Mouse (Mus musculus): ENCODE data around the gene Kank4. TPM values are rescaled to one million over a fixed set of nuclear protein-coding genes. Genes with fewer than 3 reads are reported as not detected.
A peak's percentile ranks its signal among the peaks of the same experiment; 100 is the strongest.

Gene Kank4
- polyA plus RNA-seq, 1 experiment from 2014 or later: 0.95 TPM

GRCm38 (mm10) chr4:98767134-98768133 is 49.9 kb downstream of the Kank4 start:
- H3K4me1 ChIP-seq (replicated peaks; ENCODE audit: control insufficient read depth, insufficient read depth, low read length): no peaks in the 10 kb centered on the region
- no peak overlapping the region for H3K4me2 ChIP-seq (replicated peaks)
- no peaks in the 10 kb centered on the region for H3K9me3 ChIP-seq (ENCODE audit: control insufficient read depth, low read length)
- DNase-seq (ENCODE audit: low spot score): no peak
- H3K9ac ChIP-seq: no peak overlapping the region
- ATAC-seq (ENCODE audit: low FRiP score): no peak
- no peak overlapping the region for H3K4me3 ChIP-seq (replicated peaks; ENCODE audit: low read length)
- no peak overlapping the region for H3K27ac ChIP-seq
- 82% methylated on average over 14 of the region's 14 CpGs for WGBS
- H3K36me3 ChIP-seq (replicated peaks; ENCODE audit: control insufficient read depth, insufficient read depth): no peaks in the 10 kb centered on the region; the same call in 1 of the 2 replicates
- no peaks in the 10 kb centered on the region for H3K27me3 ChIP-seq (ENCODE audit: control insufficient read depth, insufficient read depth, low read length)

DNA sequence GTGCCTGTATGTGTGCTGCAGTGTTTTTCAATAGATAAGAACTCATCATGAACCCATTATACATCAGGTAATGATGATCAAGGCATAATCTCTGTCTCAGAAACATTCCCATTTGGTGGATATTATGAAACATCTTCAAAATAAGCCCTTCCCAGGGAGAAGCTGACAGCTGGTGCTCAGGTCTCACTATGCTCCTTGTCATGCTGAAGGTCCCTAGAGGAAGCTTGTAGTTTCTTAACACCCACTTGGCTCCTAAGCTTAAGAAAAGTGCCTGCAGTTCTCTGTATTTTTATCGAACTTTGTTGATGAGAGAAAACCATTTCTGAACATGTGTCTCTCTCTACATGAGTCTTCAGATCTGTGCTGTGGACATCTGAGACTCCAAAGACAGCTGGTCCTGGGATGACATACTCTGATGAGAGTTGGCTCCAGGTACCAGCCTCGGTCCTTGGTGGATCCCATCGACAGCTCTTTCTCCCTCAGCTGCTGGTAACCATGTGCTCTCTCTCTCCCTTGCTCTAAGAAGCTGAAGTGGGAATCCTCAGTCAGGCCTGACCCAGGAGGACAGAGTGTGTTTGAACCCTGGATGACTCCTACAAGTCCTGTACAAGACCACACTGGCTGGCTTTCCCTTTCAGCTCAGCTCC is 58.3 kb downstream of the Kank4 start:
- Histone ChIP-seq H3K9me3 (ENCODE audit: control insufficient read depth, low read length) (no peaks in the 10 kb centered on the region), H3K4me3 (replicated peaks; ENCODE audit: low read length) (no peak overlapping the region), H3K4me2 (replicated peaks) (no peak overlapping the region), H3K9ac (no peak overlapping the region), H3K4me1 (replicated peaks; ENCODE audit: control insufficient read depth, insufficient read depth, low read length) (0 out of 2 replicates have a peak, but pooled peaks cover 5% of the 10 kb centered on the region), H3K36me3 (replicated peaks; ENCODE audit: control insufficient read depth, insufficient read depth) (no peaks in the 10 kb centered on the region), H3K27me3 (ENCODE audit: control insufficient read depth, insufficient read depth, low read length) (no peaks in the 10 kb centered on the region), H3K27ac (no peak overlapping the region)
- DNase-seq (ENCODE audit: low spot score) (no peak), ATAC-seq (ENCODE audit: low FRiP score) (no peak)
- 76% methylated on average over 3 of the region's 3 CpGs for WGBS

DNA sequence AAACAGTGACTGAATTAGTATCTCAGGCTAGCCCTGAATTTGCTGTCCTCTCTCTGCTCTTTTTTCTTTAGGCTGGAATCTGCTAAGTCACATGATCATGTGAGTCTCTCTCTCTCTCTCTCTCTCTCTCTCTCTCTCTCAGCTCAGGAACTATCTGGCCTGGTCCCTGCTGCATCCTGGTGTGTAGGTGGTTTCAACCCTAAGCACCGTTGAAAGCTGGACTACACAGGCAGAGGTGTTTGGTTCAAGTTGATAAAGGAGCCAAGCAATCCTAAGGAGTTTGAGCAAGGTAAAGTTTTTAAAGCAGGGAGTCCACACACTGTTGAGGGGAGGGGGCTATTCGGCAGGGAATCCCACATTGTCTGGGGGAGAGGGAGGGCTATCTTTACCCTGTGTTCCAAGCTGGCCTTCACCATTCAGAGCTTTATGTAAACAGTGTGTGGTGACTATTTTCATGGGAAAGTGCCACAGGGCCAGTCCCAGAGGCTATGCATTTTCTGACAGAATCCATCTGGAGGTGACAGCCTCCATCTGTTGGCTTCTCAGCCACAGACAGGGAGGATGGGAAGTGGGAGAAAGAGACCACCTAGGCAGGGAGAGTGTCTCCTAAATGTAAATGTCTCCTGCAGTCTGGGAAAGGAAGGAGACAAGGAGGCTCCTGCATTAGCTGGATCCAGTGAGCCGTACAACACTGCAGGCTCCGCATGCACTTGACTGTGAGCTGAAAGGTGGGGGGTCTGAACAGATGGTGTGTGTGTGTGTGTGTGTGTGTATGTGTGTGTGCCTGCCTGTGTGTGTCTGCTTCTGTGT is 59.1 kb downstream of the Kank4 start:
- H3K4me3 ChIP-seq (replicated peaks; ENCODE audit: low read length): no peak overlapping the region
- no peaks in the 10 kb centered on the region for H3K27me3 ChIP-seq (ENCODE audit: control insufficient read depth, insufficient read depth, low read length)
- ATAC-seq (ENCODE audit: low FRiP score) (peak; percentile 64), DNase-seq (ENCODE audit: low spot score) (peak; percentile 41)
- 0 out of 2 replicates have a peak, but pooled peaks cover 5% of the 10 kb centered on the region for H3K4me1 ChIP-seq (replicated peaks; ENCODE audit: control insufficient read depth, insufficient read depth, low read length)
- no peak overlapping the region for H3K4me2 ChIP-seq (replicated peaks)
- H3K9ac ChIP-seq: no peak overlapping the region
- no peaks in the 10 kb centered on the region for H3K9me3 ChIP-seq (ENCODE audit: control insufficient read depth, low read length)
- H3K27ac ChIP-seq: no peak overlapping the region
- WGBS: 32% methylated on average over 4 of the region's 4 CpGs
- H3K36me3 ChIP-seq (replicated peaks; ENCODE audit: control insufficient read depth, insufficient read depth): no peaks in the 10 kb centered on the region

DNA sequence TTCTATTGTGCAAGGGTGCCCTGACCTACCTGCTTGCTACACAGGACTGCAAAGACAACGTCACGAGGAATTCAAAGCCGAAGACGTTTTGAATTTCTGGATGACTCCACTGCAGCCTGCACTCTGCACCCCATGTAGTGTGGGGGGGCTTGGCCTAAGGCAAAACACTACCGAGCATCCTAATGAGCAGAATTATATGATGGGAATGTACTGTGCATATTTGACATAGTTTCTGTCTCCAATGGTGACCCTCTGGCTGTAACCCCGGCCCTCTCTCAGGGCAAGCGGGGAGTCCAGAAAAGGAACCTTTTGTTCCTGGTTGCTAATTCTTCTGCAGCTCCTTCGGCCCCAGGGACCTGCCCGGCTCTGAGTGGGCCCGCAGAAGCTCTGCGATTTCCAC is 61.2 kb downstream of the Kank4 start:
- DNase-seq (ENCODE audit: low spot score): no peak
- H3K4me1 ChIP-seq (replicated peaks; ENCODE audit: control insufficient read depth, insufficient read depth, low read length): 0 out of 2 replicates have a peak, but pooled peaks cover 5% of the 10 kb centered on the region

GRCm38 (mm10) chr4:98754456-98754855 is 62.9 kb downstream of the Kank4 start:
- DNase-seq (ENCODE audit: low spot score) (no peak), ATAC-seq (ENCODE audit: low FRiP score) (no peak)
- Histone ChIP-seq H3K27me3 (ENCODE audit: control insufficient read depth, insufficient read depth, low read length) (no peaks in the 10 kb centered on the region), H3K4me1 (replicated peaks; ENCODE audit: control insufficient read depth, insufficient read depth, low read length) (0 out of 2 replicates have a peak, but pooled peaks cover 5% of the 10 kb centered on the region), H3K9ac (no peak overlapping the region), H3K4me2 (replicated peaks) (no peak overlapping the region), H3K27ac (no peak overlapping the region), H3K36me3 (replicated peaks; ENCODE audit: control insufficient read depth, insufficient read depth) (no peaks in the 10 kb centered on the region), H3K4me3 (replicated peaks; ENCODE audit: low read length) (no peak overlapping the region), H3K9me3 (ENCODE audit: control insufficient read depth, low read length) (no peaks in the 10 kb centered on the region)
- WGBS: 69% methylated on average over 4 of the region's 4 CpGs

More for the DNA sequence above, 61.2 kb downstream of the Kank4 start:
- 22% methylated on average over 11 of the region's 11 CpGs for WGBS
- Histone ChIP-seq H3K4me3 (replicated peaks; ENCODE audit: low read length) (no peak overlapping the region), H3K27me3 (ENCODE audit: control insufficient read depth, insufficient read depth, low read length) (no peaks in the 10 kb centered on the region), H3K4me2 (replicated peaks) (no peak overlapping the region), H3K27ac (no peak overlapping the region), H3K36me3 (replicated peaks; ENCODE audit: control insufficient read depth, insufficient read depth) (no peaks in the 10 kb centered on the region), H3K9ac (no peak overlapping the region), H3K9me3 (ENCODE audit: control insufficient read depth, low read length) (no peaks in the 10 kb centered on the region)
- ATAC-seq (ENCODE audit: low FRiP score): no peak

DNA sequence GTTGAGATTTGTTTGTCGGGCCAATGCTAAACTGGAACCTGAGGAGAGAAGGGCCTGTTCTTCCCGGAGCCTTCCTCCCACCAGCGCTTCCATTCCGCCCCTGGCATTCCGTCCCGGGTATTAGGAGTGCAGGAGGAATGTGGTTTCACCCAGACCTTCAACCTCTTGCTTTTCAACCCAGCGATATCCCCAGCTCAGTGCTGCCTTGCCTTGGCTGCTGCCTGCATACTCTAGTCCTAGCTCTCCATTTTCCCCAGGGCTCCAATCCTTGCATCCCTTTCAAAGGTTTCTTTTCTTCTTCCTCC is 73.5 kb downstream of the Kank4 start:
- no peaks in the 10 kb centered on the region for H3K9me3 ChIP-seq (ENCODE audit: control insufficient read depth, low read length)
- no peak overlapping the region for H3K4me3 ChIP-seq (replicated peaks; ENCODE audit: low read length)
- no peak overlapping the region for H3K9ac ChIP-seq
- H3K4me2 ChIP-seq (replicated peaks): no peak overlapping the region
- H3K27me3 ChIP-seq (ENCODE audit: control insufficient read depth, insufficient read depth, low read length): no peaks in the 10 kb centered on the region
- WGBS: 20% methylated on average over 7 of the region's 7 CpGs
- no peak for ATAC-seq (ENCODE audit: low FRiP score)
- no peak overlapping the region for H3K27ac ChIP-seq
- H3K4me1 ChIP-seq (replicated peaks; ENCODE audit: control insufficient read depth, insufficient read depth, low read length): no peaks in the 10 kb centered on the region
- H3K36me3 ChIP-seq (replicated peaks; ENCODE audit: control insufficient read depth, insufficient read depth): no peaks in the 10 kb centered on the region
- no peak for DNase-seq (ENCODE audit: low spot score)

GRCm38 (mm10) chr4:98743209-98743905 is 74.0 kb downstream of the Kank4 start:
- H3K27ac ChIP-seq: no peak overlapping the region
- WGBS: 70% methylated on average over 3 of the region's 3 CpGs
- H3K4me1 ChIP-seq (replicated peaks; ENCODE audit: control insufficient read depth, insufficient read depth, low read length): no peaks in the 10 kb centered on the region
- no peak overlapping the region for H3K9ac ChIP-seq
- ATAC-seq (ENCODE audit: low FRiP score) (no peak), DNase-seq (ENCODE audit: low spot score) (no peak)
- H3K9me3 ChIP-seq (ENCODE audit: control insufficient read depth, low read length): no peaks in the 10 kb centered on the region
- H3K4me2 ChIP-seq (replicated peaks): no peak overlapping the region
- H3K27me3 ChIP-seq (ENCODE audit: control insufficient read depth, insufficient read depth, low read length): no peaks in the 10 kb centered on the region
- no peak overlapping the region for H3K4me3 ChIP-seq (replicated peaks; ENCODE audit: low read length)
- no peaks in the 10 kb centered on the region for H3K36me3 ChIP-seq (replicated peaks; ENCODE audit: control insufficient read depth, insufficient read depth)

DNA sequence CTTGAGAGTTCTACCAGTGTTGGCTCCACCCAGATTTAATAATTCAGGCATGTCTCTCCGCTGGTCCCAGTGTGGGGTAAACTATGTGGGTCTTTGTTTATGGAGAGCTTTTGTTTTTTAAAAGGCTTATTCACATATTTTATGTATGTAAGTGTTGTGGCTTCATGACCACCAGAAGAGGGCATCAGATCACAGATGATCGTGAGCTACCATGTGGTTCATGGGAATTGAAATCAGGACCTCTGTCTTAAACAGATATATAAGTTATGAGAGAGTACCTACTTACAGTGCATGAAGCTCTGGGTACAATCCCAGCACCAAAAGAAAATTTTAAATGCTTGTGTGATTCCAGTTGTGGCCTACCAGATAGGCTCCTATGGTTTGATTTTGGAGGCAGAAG is 77.6 kb downstream of the Kank4 start:
- Histone ChIP-seq H3K9me3 (ENCODE audit: control insufficient read depth, low read length) (no peaks in the 10 kb centered on the region), H3K9ac (no peak overlapping the region), H3K27me3 (ENCODE audit: control insufficient read depth, insufficient read depth, low read length) (no peaks in the 10 kb centered on the region), H3K4me3 (replicated peaks; ENCODE audit: low read length) (no peak overlapping the region), H3K27ac (no peak overlapping the region), H3K36me3 (replicated peaks; ENCODE audit: control insufficient read depth, insufficient read depth) (no peaks in the 10 kb centered on the region), H3K4me2 (replicated peaks) (no peak overlapping the region), H3K4me1 (replicated peaks; ENCODE audit: control insufficient read depth, insufficient read depth, low read length) (no peaks in the 10 kb centered on the region)
- DNase-seq (ENCODE audit: low spot score): peak; percentile 59
- no peak for ATAC-seq (ENCODE audit: low FRiP score)
- 29% methylated on average over 2 of the region's 2 CpGs for WGBS

Measured in hindbrain, embryonic 14.5 days (tissue).